ENCODE assay signal across 19 mouse cellular contexts in genomic region chr12:106128944-106129724, GRCm38 (mm10).
DNase-seq lines count a peak whose midpoint lies in the region; ATAC-seq and TF ChIP-seq lines count a peak whose summit lies in the region.
"Had no signal": no experiment of that assay in that cellular context is flagged by ENCODE, and none has a peak within 500 bp of the region (broad histone marks: within the 10 kb centered on the region; RNA-seq: fewer than 3 reads in every experiment).

No protein-coding gene starts in this region.

- H3K9me3 ChIP-seq in megakaryocyte, embryonic 14.5 days, result peaks cover 77% of the 10 kb centered on the region
- H3K9me3 ChIP-seq in forebrain, embryonic 14.5 days (replicated peaks; ENCODE audit: control insufficient read depth, low read length), result no peaks in the 10 kb centered on the region
- no peaks in the 10 kb centered on the region for H3K9me3 ChIP-seq in hindbrain, embryonic 15.5 days
- H3K9me3 ChIP-seq in neural tube, embryonic 13.5 days, result no peaks in the 10 kb centered on the region
- H3K9me3 ChIP-seq in intestine, embryonic 16.5 days (ENCODE audit: control insufficient read depth, low read length), result no peaks in the 10 kb centered on the region
- H3K9me3 ChIP-seq: heart, embryonic 13.5 days had no signal

- DNase-seq in forebrain, embryonic 14.5 days (ENCODE audit: low spot score), result peak; percentile 86
- DNase-seq in gastrocnemius, adult 2 months, result no peak
- DNase-seq: adrenal gland, postnatal 36 days; B cell, adult 2 months; cerebellum, adult 9-10 months; gastrocnemius, postnatal 10 days; heart, adult 18-20 months; kidney, postnatal 36 days; lung, adult 2 months; lung, postnatal 4 days had no signal

- H3K36me3 ChIP-seq in megakaryocyte, embryonic 14.5 days (replicated peaks; ENCODE audit: low read length), result no peaks in the 10 kb centered on the region
- no peaks in the 10 kb centered on the region for H3K36me3 ChIP-seq in forebrain, embryonic 14.5 days (ENCODE audit: control insufficient read depth, insufficient read depth, low read length)
- H3K36me3 ChIP-seq in hindbrain, embryonic 15.5 days, result no peaks in the 10 kb centered on the region
- H3K36me3 ChIP-seq in neural tube, embryonic 13.5 days, result no peaks in the 10 kb centered on the region
- no peaks in the 10 kb centered on the region for H3K36me3 ChIP-seq in intestine, embryonic 16.5 days (ENCODE audit: control insufficient read depth, insufficient read depth, low read length)
- H3K36me3 ChIP-seq: embryonic facial prominence, embryonic 10.5 days; heart, embryonic 13.5 days; liver, embryonic 12.5 days had no signal

- ATAC-seq in megakaryocyte, adult 5-6 weeks (ENCODE audit: poor library complexity, severe bottlenecking), result no peak
- peak; percentile 76 for ATAC-seq in forebrain, embryonic 14.5 days
- peak; percentile 64 for ATAC-seq in hindbrain, embryonic 15.5 days (ENCODE audit: low FRiP score, low read depth)
- ATAC-seq in neural tube, embryonic 13.5 days (ENCODE audit: low read depth), result peak; percentile 87
- no peak for ATAC-seq in intestine, embryonic 16.5 days
- ATAC-seq: liver, embryonic 12.5 days had no signal

- peak overlapping the region; percentile 91 for H3K27ac ChIP-seq in forebrain, embryonic 14.5 days (ENCODE audit: low read depth, low read length)
- H3K27ac ChIP-seq in hindbrain, embryonic 15.5 days (replicated peaks), result peak overlapping the region; percentile 75
- peak overlapping the region; percentile 94 for H3K27ac ChIP-seq in neural tube, embryonic 13.5 days (replicated peaks)
- H3K27ac ChIP-seq in gastrocnemius, adult 2 months, result no peak overlapping the region
- no peak overlapping the region for H3K27ac ChIP-seq in intestine, embryonic 16.5 days (ENCODE audit: low read length)
- H3K27ac ChIP-seq: embryonic facial prominence, embryonic 10.5 days; heart, embryonic 13.5 days; liver, embryonic 12.5 days; stomach, postnatal 0 days had no signal

- no peak overlapping the region for H3K4me2 ChIP-seq in forebrain, embryonic 14.5 days (ENCODE audit: low read length)
- H3K4me2 ChIP-seq in hindbrain, embryonic 15.5 days, result no peak overlapping the region
- no peak overlapping the region for H3K4me2 ChIP-seq in neural tube, embryonic 13.5 days
- no peak overlapping the region for H3K4me2 ChIP-seq in intestine, embryonic 16.5 days (ENCODE audit: low read depth, low read length)
- H3K4me2 ChIP-seq: heart, embryonic 13.5 days; liver, embryonic 12.5 days had no signal

- 61% methylated on average over 23 of the region's 23 CpGs for WGBS in forebrain, embryonic 14.5 days
- 48% methylated on average over 23 of the region's 23 CpGs for WGBS in hindbrain, embryonic 15.5 days
- 45% methylated on average over 23 of the region's 23 CpGs for WGBS in neural tube, embryonic 13.5 days
- 91% methylated on average over 23 of the region's 23 CpGs for WGBS in intestine, embryonic 16.5 days

- peak overlapping the region; percentile 40 for H3K4me3 ChIP-seq in megakaryocyte, embryonic 14.5 days (replicated peaks)
- H3K4me3 ChIP-seq in forebrain, embryonic 14.5 days (ENCODE audit: low read depth, low read length), result no peak overlapping the region
- no peak overlapping the region for H3K4me3 ChIP-seq in hindbrain, embryonic 15.5 days
- no peak overlapping the region for H3K4me3 ChIP-seq in neural tube, embryonic 13.5 days
- H3K4me3 ChIP-seq in gastrocnemius, adult 2 months, result no peak overlapping the region
- H3K4me3 ChIP-seq in intestine, embryonic 16.5 days (ENCODE audit: low read length), result no peak overlapping the region
- H3K4me3 ChIP-seq: embryonic facial prominence, embryonic 10.5 days; heart, embryonic 13.5 days; liver, embryonic 12.5 days had no signal

- no peak overlapping the region for H3K9ac ChIP-seq in forebrain, embryonic 14.5 days (ENCODE audit: low read length)
- no peak overlapping the region for H3K9ac ChIP-seq in hindbrain, embryonic 15.5 days
- no peak overlapping the region for H3K9ac ChIP-seq in neural tube, embryonic 13.5 days
- no peak overlapping the region for H3K9ac ChIP-seq in intestine, embryonic 16.5 days (ENCODE audit: low read depth, low read length)
- H3K9ac ChIP-seq: heart, embryonic 13.5 days; liver, embryonic 12.5 days had no signal

- intact Hi-C loops in gastrocnemius, adult 2 months (cut with DNase I), result no loop called here

- no peak for TF ChIP-seq CTCF in gastrocnemius, adult 2 months (IDR thresholded peaks at IDR 0.05)

- H3K27me3 ChIP-seq in megakaryocyte, embryonic 14.5 days (replicated peaks), result no peaks in the 10 kb centered on the region
- H3K27me3 ChIP-seq in forebrain, embryonic 14.5 days (replicated peaks; ENCODE audit: control insufficient read depth, insufficient read depth, low read length), result no peaks in the 10 kb centered on the region
- H3K27me3 ChIP-seq in hindbrain, embryonic 15.5 days, result no peaks in the 10 kb centered on the region
- no peaks in the 10 kb centered on the region for H3K27me3 ChIP-seq in neural tube, embryonic 13.5 days
- H3K27me3 ChIP-seq in intestine, embryonic 16.5 days (replicated peaks; ENCODE audit: control insufficient read depth, insufficient read depth, low read length), result no peaks in the 10 kb centered on the region
- H3K27me3 ChIP-seq: heart, embryonic 13.5 days; liver, embryonic 12.5 days had no signal

- no peaks in the 10 kb centered on the region for H3K4me1 ChIP-seq in megakaryocyte, embryonic 14.5 days
- H3K4me1 ChIP-seq in forebrain, embryonic 14.5 days (ENCODE audit: control insufficient read depth, insufficient read depth, low read length), result peaks cover 9% of the 10 kb centered on the region
- peaks cover 22% of the 10 kb centered on the region for H3K4me1 ChIP-seq in hindbrain, embryonic 15.5 days (replicated peaks)
- peaks cover 36% of the 10 kb centered on the region for H3K4me1 ChIP-seq in neural tube, embryonic 13.5 days (replicated peaks)
- H3K4me1 ChIP-seq in intestine, embryonic 16.5 days (ENCODE audit: control insufficient read depth, insufficient read depth, low read length), result no peaks in the 10 kb centered on the region
- H3K4me1 ChIP-seq: embryonic facial prominence, embryonic 10.5 days; heart, embryonic 13.5 days; liver, embryonic 12.5 days had no signal

Comparison
In these comparisons a context has a peak if more than half of its experiments do, and no peak if none do; other contexts are left out.
1. ATAC-seq: peak in forebrain, embryonic 14.5 days (single experiment), hindbrain, embryonic 15.5 days (single experiment) and neural tube, embryonic 13.5 days (single experiment); none in megakaryocyte, adult 5-6 weeks (single experiment) and intestine, embryonic 16.5 days (single experiment).
2. H3K27ac ChIP-seq: peak in forebrain, embryonic 14.5 days (single experiment), hindbrain, embryonic 15.5 days (single experiment) and neural tube, embryonic 13.5 days (single experiment); none in gastrocnemius, adult 2 months (single experiment) and intestine, embryonic 16.5 days (single experiment).